10 mouse cellular contexts compared by ENCODE assay signal in genomic region chr2:155515941-155516340, GRCm38 (mm10). TPM values are rescaled to one million over a fixed set of nuclear protein-coding genes. Genes with fewer than 3 reads are reported as not detected.
DNase-seq lines count a peak whose midpoint lies in the region; ATAC-seq and TF ChIP-seq lines count a peak whose summit lies in the region.
"Had no signal": no experiment of that assay in that cellular context is flagged by ENCODE, and none has a peak within 500 bp of the region (broad histone marks: within the 10 kb centered on the region; RNA-seq: fewer than 3 reads in every experiment).

No protein-coding gene starts in this region.

- intact Hi-C loops in heart, postnatal 14 days (cut with DNase I): loop anchor here (1.0 to 2.0 kb wide), 3 partner anchors 68 to 249 kb away; no protein-coding TSS in a partner anchor
- intact Hi-C loops in left cerebral cortex, postnatal 25 days (cut with DNase I): loop anchor here (1.0 to 5.0 kb wide), 5 partner anchors 69 to 246 kb away; partner anchors contain the start of gene Gss

- no peak overlapping the region for H3K4me2 ChIP-seq in kidney, embryonic 14.5 days (replicated peaks; ENCODE audit: low read depth, low read length)
- H3K4me2 ChIP-seq: embryonic facial prominence, embryonic 12.5 days; liver, embryonic 15.5 days had no signal

- no peaks in the 10 kb centered on the region for H3K9me3 ChIP-seq in kidney, embryonic 14.5 days (ENCODE audit: control insufficient read depth, low read length)
- H3K9me3 ChIP-seq: embryonic facial prominence, embryonic 12.5 days; liver, embryonic 15.5 days had no signal

- no peak overlapping the region for H3K9ac ChIP-seq in kidney, embryonic 14.5 days (ENCODE audit: low read depth, low read length)
- H3K9ac ChIP-seq: embryonic facial prominence, embryonic 12.5 days; liver, embryonic 15.5 days had no signal

- WGBS in kidney, adult 2 months: 12% methylated on average over 1 of the region's 1 CpGs
- 0% methylated on average over 1 of the region's 1 CpGs for WGBS in kidney, embryonic 14.5 days

- no peak overlapping the region for H3K27ac ChIP-seq in kidney, adult 2 months (ENCODE audit: insufficient read depth, low read depth, low read length)
- H3K27ac ChIP-seq in kidney, embryonic 14.5 days (ENCODE audit: low read depth, low read length): no peak overlapping the region
- H3K27ac ChIP-seq: embryonic facial prominence, embryonic 12.5 days; liver, embryonic 15.5 days had no signal

- peak; percentile 82 for DNase-seq in kidney, adult 2 months
- peak; percentile 74 for DNase-seq in NIH3T3 (ENCODE audit: low read depth)
- DNase-seq in cerebellum, postnatal 14 days: peak; percentile 87 to 89
- peak; percentile 66 to 84 for DNase-seq in heart, postnatal 14 days
- peak; percentile 78 to 87 for DNase-seq in left cerebral cortex, postnatal 25 days (ENCODE audit: low spot score in 2 of 2)
- DNase-seq in retina, adult 2 months (ENCODE audit: low read depth, low spot score): peak; percentile 66
- peak; percentile 44 for DNase-seq in yolk sac, embryonic 10.5 days (ENCODE audit: low spot score)

- peaks cover 4% of the 10 kb centered on the region; the same call in 1 of the 2 replicates for H3K4me1 ChIP-seq in kidney, adult 2 months (ENCODE audit: control insufficient read depth, insufficient read depth, low read length)
- H3K4me1 ChIP-seq in kidney, embryonic 14.5 days (ENCODE audit: control insufficient read depth, insufficient read depth, low read length): peaks cover 8% of the 10 kb centered on the region; the same call in 1 of the 2 replicates

- H3K36me3 ChIP-seq in kidney, adult 2 months (ENCODE audit: control insufficient read depth, insufficient read depth, low read length): no peaks in the 10 kb centered on the region
- H3K36me3 ChIP-seq in kidney, embryonic 14.5 days (ENCODE audit: control insufficient read depth, insufficient read depth, low read length): no peaks in the 10 kb centered on the region
- H3K36me3 ChIP-seq: embryonic facial prominence, embryonic 12.5 days; liver, embryonic 15.5 days had no signal

- TF ChIP-seq CTCF in kidney, adult 2 months (conservative IDR thresholded peaks at IDR 0.05; ENCODE audit: insufficient read depth, insufficient read length, low read depth, low read length): peak; percentile 89

- ATAC-seq in kidney, embryonic 14.5 days (ENCODE audit: low FRiP score, low TSS enrichment): no peak

- H3K27me3 ChIP-seq in kidney, adult 2 months (replicated peaks; ENCODE audit: control insufficient read depth, insufficient read depth, low read length): no peaks in the 10 kb centered on the region
- peaks cover 9% of the 10 kb centered on the region for H3K27me3 ChIP-seq in kidney, embryonic 14.5 days (ENCODE audit: control insufficient read depth, insufficient read depth, low read length)

- no peak for TF ChIP-seq POLR2A in kidney, adult 2 months (IDR thresholded peaks at IDR 0.05; ENCODE audit: low read depth, low read length)

- H3K4me3 ChIP-seq in kidney, adult 2 months (ENCODE audit: insufficient read depth, low read depth, low read length): no peak overlapping the region
- no peak overlapping the region for H3K4me3 ChIP-seq in kidney, embryonic 14.5 days (ENCODE audit: low read length)
- H3K4me3 ChIP-seq: embryonic facial prominence, embryonic 12.5 days; liver, embryonic 15.5 days had no signal

RNA-seq across cellular contexts. Expression of gene Acss2, which starts 1.8 kb away (rescaled TPM):
- 149 and 173 TPM in 2 replicates for polyA plus RNA-seq in kidney, adult 2 months (2012; rRNA removed)
- polyA plus RNA-seq in kidney, embryonic 14.5 days (2014; fragmentation: Nextera tagmentation; extraction: Ambion mirVana): 5.5 and 10.0 TPM in 2 replicates
- 10 to 100 TPM; 34.1 to 34.2 TPM for total RNA-seq in heart, postnatal 14 days (2021)
- 10 to 100 TPM; 56.4 to 60.5 TPM for total RNA-seq in left cerebral cortex, postnatal 25 days (2021)

RNA-seq across cellular contexts. Expression of gene Ggt7, which starts 2.1 kb away (rescaled TPM):
- polyA plus RNA-seq in kidney, adult 2 months (2012; rRNA removed): 2.4 and 4.8 TPM in 2 replicates
- 1.1 and 1.9 TPM in 2 replicates for polyA plus RNA-seq in kidney, embryonic 14.5 days (2014; fragmentation: Nextera tagmentation; extraction: Ambion mirVana)
- under 1 TPM; 0.74 to 0.78 TPM for total RNA-seq in heart, postnatal 14 days (2021)
- 100 to 1,000 TPM; 115 to 122 TPM for total RNA-seq in left cerebral cortex, postnatal 25 days (2021)

RNA-seq across cellular contexts. Expression of gene Ncoa6, which starts 42.2 kb away (rescaled TPM):
- polyA plus RNA-seq in kidney, adult 2 months (2012; rRNA removed): 25.4 and 40.6 TPM in 2 replicates
- 25.5 and 30.0 TPM in 2 replicates for polyA plus RNA-seq in kidney, embryonic 14.5 days (2014; fragmentation: Nextera tagmentation; extraction: Ambion mirVana)
- 10 to 100 TPM; 33.4 to 34.7 TPM for total RNA-seq in heart, postnatal 14 days (2021)
- total RNA-seq in left cerebral cortex, postnatal 25 days (2021): 10 to 100 TPM; 65.1 to 65.8 TPM

Comparison
In these comparisons a context has a peak if more than half of its experiments do, and no peak if none do; other contexts are left out.
1. RNA of gene Ggt7, which starts 2.1 kb away (total RNA-seq): 115 to 122 TPM in left cerebral cortex, postnatal 25 days; 0.74 to 0.78 TPM in heart, postnatal 14 days; every median in the first group is over 10 times any median in the second.
2. Peak in every context shown above with its lines, with median percentiles within 50 percentile points of each other: DNase-seq.